Mouse (Mus musculus) CD4-positive, CD25-positive, alpha-beta regulatory T cell, adult 2 months (primary cell): ENCODE measurements around the gene Pitpnm2.

Experiments
- DNase-seq: peaks from one replicate; pipeline ENCODE4 v3.0.0-alpha.2; 2012; ENCODE audit warnings: low read depth, low spot score

Pitpnm2 gene

GRCm38 (mm10) chr5:124202071-124202470 lies 47.5 kb downstream of the Pitpnm2 start:
- no peak for DNase-seq

- DNase-seq: no peak
Measured at GRCm38 (mm10) chr5:124201564-124201963, 48.0 kb downstream of the Pitpnm2 start.

GRCm38 (mm10) chr5:124200844-124201243 lies 48.7 kb downstream of the Pitpnm2 start:
- no peak for DNase-seq

DNA sequence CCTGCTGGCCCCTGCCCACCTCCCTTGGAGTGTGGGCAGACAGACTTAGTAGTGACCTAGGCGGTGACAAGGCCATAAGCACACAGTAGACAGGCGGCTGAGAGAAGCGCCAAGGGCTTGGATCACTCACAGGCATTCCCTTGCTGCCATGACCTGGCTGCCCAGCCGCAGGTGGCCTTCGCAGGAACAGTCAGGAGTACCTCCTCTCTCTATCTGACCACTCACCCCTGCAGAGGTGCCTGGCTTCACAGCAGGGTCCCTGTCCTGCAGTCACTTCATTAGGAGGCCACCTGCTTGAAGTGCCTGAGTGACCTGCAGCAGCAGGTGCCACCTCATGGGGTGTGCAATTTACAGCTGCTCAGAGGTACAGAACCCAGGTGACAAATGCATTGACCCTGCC lies 50.4 kb downstream of the Pitpnm2 start:
- no peak for DNase-seq

DNA sequence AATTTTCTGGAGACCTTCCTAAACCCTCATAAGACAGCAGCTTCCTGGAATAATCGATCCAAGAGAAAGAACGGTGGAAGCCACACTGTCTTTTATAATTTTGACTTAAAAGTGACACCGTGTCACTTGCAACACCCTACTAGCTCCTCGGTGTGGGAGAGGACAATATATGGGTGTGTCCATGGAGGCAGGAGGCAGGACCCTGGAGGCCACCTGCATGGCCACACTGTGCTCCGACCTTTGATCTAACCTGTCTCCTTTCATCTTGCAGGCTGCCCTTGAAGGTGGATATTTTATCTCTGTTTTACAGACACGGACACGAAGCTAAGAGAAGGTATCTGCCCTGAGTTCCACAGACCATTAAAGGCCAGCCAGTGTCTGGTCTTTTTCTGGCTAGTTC lies 51.1 kb downstream of the Pitpnm2 start:
- no peak for DNase-seq

- no peak for DNase-seq
Measured at GRCm38 (mm10) chr5:124196082-124196481, 53.5 kb downstream of the Pitpnm2 start.

- DNase-seq: no peak
Measured at GRCm38 (mm10) chr5:124194386-124195084, 55.0 kb downstream of the Pitpnm2 start.

DNA sequence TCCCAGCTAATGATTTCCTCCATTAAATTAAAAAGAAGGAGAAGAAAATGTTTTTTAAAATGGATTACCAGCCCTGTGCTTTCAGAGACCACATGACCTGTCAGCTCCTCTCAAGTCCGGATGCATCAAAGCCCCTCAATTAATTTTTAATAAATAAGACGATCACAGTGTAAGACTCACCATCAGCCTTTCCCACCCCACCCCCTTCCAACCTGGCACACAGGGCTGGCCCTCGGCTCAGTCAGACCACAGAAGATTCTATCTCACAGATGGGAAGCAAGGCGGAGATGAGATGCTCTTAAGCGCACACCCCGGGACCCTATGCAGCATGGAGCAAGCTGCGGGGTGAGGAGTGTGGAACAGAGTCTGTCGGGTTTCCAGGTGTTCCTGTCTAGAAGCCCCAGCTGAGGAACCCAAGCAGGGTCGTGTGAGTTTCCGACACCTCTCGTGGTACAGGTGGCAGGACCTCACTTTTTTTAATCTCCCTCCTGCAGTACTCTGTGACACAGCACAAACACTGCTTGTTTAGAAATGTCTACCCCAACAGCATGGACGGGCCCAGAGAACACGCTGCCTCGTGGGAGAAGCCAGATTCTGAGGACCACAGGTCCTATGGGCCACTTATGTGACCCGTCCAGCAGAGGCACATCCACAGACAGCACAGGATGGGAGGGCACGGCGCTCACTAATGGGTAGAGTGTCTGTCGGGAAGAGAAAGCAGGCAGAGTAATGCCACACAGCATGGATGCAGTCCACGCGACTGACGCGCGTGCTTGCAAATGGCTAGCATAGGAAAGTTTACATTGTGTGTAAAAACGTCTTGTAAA lies 56.1 kb downstream of the Pitpnm2 start:
- no peak for DNase-seq

DNA sequence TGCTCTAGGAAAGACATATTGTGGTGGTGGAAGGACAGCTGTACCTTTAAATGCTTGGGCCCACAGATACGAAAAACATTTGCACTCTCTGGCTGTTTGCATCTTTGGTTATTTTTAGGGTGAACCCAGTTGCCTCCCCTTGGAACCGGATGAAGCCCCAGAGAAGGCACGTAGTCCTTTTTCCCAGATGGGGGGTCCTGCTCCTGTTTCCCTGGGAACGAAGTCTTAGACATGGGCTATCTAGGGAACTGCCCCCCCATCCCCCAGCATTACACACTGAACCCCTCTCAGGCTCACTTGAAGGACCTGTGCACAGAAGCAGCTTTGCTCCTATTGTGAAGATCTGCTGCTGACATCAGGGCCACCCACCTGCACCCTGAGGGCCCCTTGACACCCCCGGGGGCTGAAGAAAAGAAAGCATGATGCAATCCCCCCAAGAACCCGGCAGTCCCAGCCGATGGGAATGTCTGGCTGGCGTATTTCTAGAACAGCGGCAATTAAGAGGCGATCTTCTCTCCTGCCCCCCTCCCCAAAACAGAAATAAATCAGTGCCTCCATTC lies 56.8 kb downstream of the Pitpnm2 start:
- DNase-seq: no peak

DNA sequence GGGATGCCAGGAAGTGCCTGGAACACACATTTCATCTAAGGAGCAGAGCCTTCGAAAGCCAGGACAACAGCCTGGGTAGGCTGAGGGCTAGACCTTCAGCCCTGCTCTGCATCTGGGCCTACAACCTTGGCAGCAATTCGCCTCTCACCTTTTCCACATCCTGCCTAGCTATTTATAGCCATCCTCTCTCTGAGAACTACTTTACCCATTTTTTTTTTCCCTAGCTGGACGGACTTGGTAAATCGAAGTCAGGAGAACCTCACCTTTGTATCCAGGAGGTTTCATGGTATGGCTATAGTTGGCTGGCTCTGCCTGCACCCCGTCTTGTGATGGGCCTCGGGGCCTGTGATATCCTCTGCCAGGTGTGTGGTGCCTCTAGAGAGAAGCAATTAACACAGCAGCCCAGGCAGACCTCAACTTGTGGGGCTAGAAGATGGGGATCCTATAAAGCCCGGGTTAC lies 57.3 kb downstream of the Pitpnm2 start:
- peak; percentile 51 for DNase-seq

DNA sequence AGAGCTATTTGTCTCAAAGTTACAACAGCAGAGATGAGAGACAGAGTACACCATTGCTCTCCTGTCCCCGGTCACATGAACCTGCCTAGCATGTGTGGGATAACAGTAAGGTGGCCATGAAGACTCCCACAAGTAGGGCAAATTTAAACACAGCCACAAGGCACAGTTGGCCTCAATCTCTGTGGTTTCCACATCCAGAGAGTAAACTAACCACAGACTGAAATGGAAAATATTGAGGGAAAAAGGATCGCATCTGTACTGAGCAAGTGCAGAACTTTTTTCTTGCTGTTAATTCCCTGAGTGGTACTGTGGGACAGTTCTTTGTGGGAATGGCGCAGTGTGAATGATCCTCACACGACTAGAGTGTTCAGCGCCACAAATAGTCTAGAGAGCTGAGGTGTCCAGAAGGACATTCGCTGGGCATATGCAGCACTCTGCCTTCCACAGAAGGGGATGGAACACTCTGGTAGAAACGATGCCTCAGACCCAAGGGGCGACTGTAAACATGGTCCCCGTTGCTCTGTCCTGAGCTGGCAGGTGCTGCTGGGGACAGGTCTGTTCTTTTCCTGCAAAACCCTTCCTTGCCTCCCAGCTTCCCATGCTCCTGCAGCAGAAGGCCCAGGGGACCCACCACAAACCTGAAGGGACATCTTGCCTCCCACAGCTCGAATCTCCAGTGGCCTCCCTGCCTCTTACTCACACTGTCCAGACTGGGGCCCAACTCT lies 59.3 kb downstream of the Pitpnm2 start:
- no peak for DNase-seq

- no peak for DNase-seq
Measured at GRCm38 (mm10) chr5:124189572-124189981, 60.0 kb downstream of the Pitpnm2 start.

GRCm38 (mm10) chr5:124187508-124188311 lies 61.9 kb downstream of the Pitpnm2 start:
- peak; percentile 60 for DNase-seq

- peak; percentile 67 for DNase-seq
Measured at GRCm38 (mm10) chr5:124186981-124187507, 62.5 kb downstream of the Pitpnm2 start.

DNA sequence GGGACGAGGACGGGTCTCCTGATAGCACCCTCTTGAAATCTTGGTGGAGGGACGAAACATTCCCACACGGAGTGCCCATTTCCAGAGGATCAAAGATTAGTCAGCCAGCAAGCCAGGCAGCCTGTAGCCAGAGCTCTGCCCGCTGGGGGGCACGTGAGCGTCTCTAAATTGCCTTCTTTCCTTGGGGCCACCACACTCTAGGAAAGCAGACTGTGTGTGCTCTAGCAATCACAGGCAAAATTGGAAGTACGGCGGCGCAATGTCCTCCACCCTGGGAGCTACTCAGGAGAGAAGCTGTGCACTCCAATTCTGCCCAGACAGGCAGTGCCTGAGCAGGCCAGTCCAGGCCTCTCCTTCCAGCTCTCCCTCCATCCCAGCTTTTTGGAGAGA lies 63.1 kb downstream of the Pitpnm2 start:
- peak; percentile 45 for DNase-seq

DNA sequence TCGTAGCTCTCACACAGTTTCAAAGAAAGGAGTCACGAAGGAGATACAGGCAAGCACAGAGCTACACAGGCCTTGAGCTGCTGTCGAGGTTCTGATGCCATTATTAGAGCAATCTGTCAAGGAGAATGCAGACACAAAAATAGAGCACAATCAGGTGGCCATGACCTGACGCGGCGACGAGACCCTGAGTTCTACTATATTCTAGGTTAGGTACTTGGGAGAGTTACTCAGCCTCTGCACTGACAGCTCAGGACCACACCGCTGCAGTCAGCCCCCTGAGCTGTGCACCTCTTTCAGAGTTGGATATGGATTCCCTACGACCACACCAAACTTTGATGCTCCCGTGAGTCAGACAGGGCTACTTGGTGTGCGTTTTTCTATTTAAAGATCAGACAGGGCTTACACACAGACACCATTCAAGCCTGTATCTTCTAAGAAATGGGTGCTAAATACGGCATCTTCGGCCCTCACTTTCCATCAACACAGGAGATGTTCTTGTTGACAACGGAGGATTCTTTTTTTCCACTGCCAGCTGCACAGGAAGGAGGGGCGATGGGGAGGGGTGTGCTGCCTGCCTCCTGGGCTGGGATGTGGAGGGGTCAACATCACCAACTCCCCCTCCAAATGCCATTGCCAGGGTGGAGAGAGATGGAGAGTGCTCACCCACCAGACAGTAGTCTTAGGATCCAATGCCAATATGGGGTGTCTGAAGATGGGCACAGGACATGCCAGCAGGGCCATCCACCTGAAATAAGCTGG lies 63.7 kb downstream of the Pitpnm2 start:
- peak; percentile 60 for DNase-seq

- DNase-seq: peak; percentile 79
Measured at GRCm38 (mm10) chr5:124184898-124185701, 64.5 kb downstream of the Pitpnm2 start.

- peak; percentile 34 for DNase-seq
Measured at GRCm38 (mm10) chr5:124184191-124184590, 65.4 kb downstream of the Pitpnm2 start.

DNA sequence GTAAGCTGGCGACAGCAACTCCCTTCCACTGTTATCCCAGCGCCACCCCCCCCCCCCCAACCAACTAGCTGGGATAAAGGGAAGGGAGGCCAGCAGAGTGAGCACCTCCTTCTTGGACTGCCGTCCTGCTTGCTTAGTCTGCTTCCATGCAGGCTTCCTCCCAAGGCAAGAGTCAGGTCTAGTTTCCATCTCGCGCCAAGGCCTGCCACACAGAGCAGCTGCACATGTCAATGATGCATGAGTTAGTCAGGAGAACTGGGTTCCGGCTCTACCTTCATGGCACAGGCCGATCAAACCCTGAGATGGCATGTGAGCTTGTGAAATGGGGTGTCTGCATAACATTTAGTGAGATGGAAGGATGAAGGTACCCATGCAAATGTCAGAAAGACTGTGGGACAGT lies 66.9 kb downstream of the Pitpnm2 start:
- DNase-seq: no peak
